Mouse (Mus musculus): ENCODE data around the gene Grb7.

- no peak for TF ChIP-seq CTCF (IDR thresholded peaks at IDR 0.05; ENCODE audit: low read depth)
- no peak for TF ChIP-seq EP300 (IDR thresholded peaks at IDR 0.05; ENCODE audit: low read depth)
Measured at GRCm38 (mm10) chr11:98412273-98412796, 33.9 kb upstream of the Grb7 start, which contains the start of gene Erbb2.
